Mouse (Mus musculus): ENCODE measurements around the gene Tgm4. TPM values are rescaled to one million over a fixed set of nuclear protein-coding genes. Genes with fewer than 3 reads are reported as not detected.

Gene Tgm4
- 0.36 TPM in 1 of 2 replicates, not detected in the other for polyA plus RNA-seq (2015; fragmentation: Nextera tagmentation; extraction: Ambion mirVana)

GRCm38 (mm10) chr9:123034426-123034825 is at the start of gene Tgm4:
Gene Tgm4 (plus strand): TSS chr9:123034726.
- Histone ChIP-seq H3K4me1 (replicated peaks; ENCODE audit: insufficient read depth, low read length) (no peaks in the 10 kb centered on the region), H3K27ac (no peak within 1 kb of the TSS), H3K9me3 (replicated peaks; ENCODE audit: low read length) (no peaks in the 10 kb centered on the region), H3K4me2 (ENCODE audit: low read length) (no peak within 1 kb of the TSS), H3K9ac (ENCODE audit: low read depth, low read length) (no peak within 1 kb of the TSS), H3K4me3 (replicated peaks; ENCODE audit: low read depth, low read length) (no peak within 1 kb of the TSS), H3K27me3 (ENCODE audit: insufficient read depth, low read length) (no peaks in the 10 kb centered on the region), H3K36me3 (ENCODE audit: insufficient read depth, low read length) (no peaks in the 10 kb centered on the region)
- DNase-seq (ENCODE audit: low spot score) (no peak), ATAC-seq (replicated peaks; ENCODE audit: low FRiP score, low read depth) (no peak)
- TF ChIP-seq CTCF (IDR thresholded peaks at IDR 0.05; ENCODE audit: low read depth), result no peak
- WGBS, result 90% methylated on average over 4 of the region's 4 CpGs

GRCm38 (mm10) chr9:122998406-122999192 is 35.9 kb upstream of the Tgm4 start:
- 90% methylated on average over 10 of the region's 10 CpGs for WGBS
- peaks cover 37% of the 10 kb centered on the region; the same call in 1 of the 2 replicates for H3K36me3 ChIP-seq (ENCODE audit: insufficient read depth, low read length)
- TF ChIP-seq CTCF (IDR thresholded peaks at IDR 0.05; ENCODE audit: low read depth), result no peak
- no peaks in the 10 kb centered on the region for H3K9me3 ChIP-seq (replicated peaks; ENCODE audit: low read length)
- no peaks in the 10 kb centered on the region for H3K4me1 ChIP-seq (replicated peaks; ENCODE audit: insufficient read depth, low read length)
- no peak overlapping the region for H3K4me2 ChIP-seq (ENCODE audit: low read length)
- no peak overlapping the region for H3K4me3 ChIP-seq (replicated peaks; ENCODE audit: low read depth, low read length)
- ATAC-seq (replicated peaks; ENCODE audit: low FRiP score, low read depth) (no peak), DNase-seq (ENCODE audit: low spot score) (no peak)
- H3K9ac ChIP-seq (ENCODE audit: low read depth, low read length), result no peak overlapping the region
- no peak overlapping the region for H3K27ac ChIP-seq
- H3K27me3 ChIP-seq (ENCODE audit: insufficient read depth, low read length), result no peaks in the 10 kb centered on the region

GRCm38 (mm10) chr9:122999193-122999586 is 35.3 kb upstream of the Tgm4 start:
- Histone ChIP-seq H3K4me1 (replicated peaks; ENCODE audit: insufficient read depth, low read length) (no peaks in the 10 kb centered on the region), H3K4me3 (replicated peaks; ENCODE audit: low read depth, low read length) (no peak overlapping the region), H3K27ac (no peak overlapping the region), H3K9ac (ENCODE audit: low read depth, low read length) (no peak overlapping the region), H3K4me2 (ENCODE audit: low read length) (no peak overlapping the region), H3K27me3 (ENCODE audit: insufficient read depth, low read length) (no peaks in the 10 kb centered on the region), H3K36me3 (ENCODE audit: insufficient read depth, low read length) (peaks cover 41% of the 10 kb centered on the region; the same call in 1 of the 2 replicates), H3K9me3 (replicated peaks; ENCODE audit: low read length) (no peaks in the 10 kb centered on the region)
- DNase-seq (ENCODE audit: low spot score) (no peak), ATAC-seq (replicated peaks; ENCODE audit: low FRiP score, low read depth) (no peak)
- 94% methylated on average over 4 of the region's 4 CpGs for WGBS
- no peak for TF ChIP-seq CTCF (IDR thresholded peaks at IDR 0.05; ENCODE audit: low read depth)

GRCm38 (mm10) chr9:123004718-123005117 is 29.8 kb upstream of the Tgm4 start:
- DNase-seq (ENCODE audit: low spot score) (no peak), ATAC-seq (replicated peaks; ENCODE audit: low FRiP score, low read depth) (no peak)
- peaks cover 37% of the 10 kb centered on the region for H3K36me3 ChIP-seq (ENCODE audit: insufficient read depth, low read length)
- TF ChIP-seq CTCF (IDR thresholded peaks at IDR 0.05; ENCODE audit: low read depth), result no peak
- H3K9me3 ChIP-seq (replicated peaks; ENCODE audit: low read length), result no peaks in the 10 kb centered on the region
- no peak overlapping the region for H3K4me2 ChIP-seq (ENCODE audit: low read length)
- H3K9ac ChIP-seq (ENCODE audit: low read depth, low read length), result no peak overlapping the region
- WGBS, result 97% methylated on average over 2 of the region's 2 CpGs
- H3K4me1 ChIP-seq (replicated peaks; ENCODE audit: insufficient read depth, low read length), result no peaks in the 10 kb centered on the region
- no peak overlapping the region for H3K27ac ChIP-seq
- no peak overlapping the region for H3K4me3 ChIP-seq (replicated peaks; ENCODE audit: low read depth, low read length)
- no peaks in the 10 kb centered on the region for H3K27me3 ChIP-seq (ENCODE audit: insufficient read depth, low read length)

- ATAC-seq (replicated peaks; ENCODE audit: low FRiP score, low read depth) (no peak), DNase-seq (ENCODE audit: low spot score) (peak; percentile 37)
- Histone ChIP-seq H3K4me2 (ENCODE audit: low read length) (no peak overlapping the region), H3K9ac (ENCODE audit: low read depth, low read length) (no peak overlapping the region), H3K27ac (no peak overlapping the region), H3K27me3 (ENCODE audit: insufficient read depth, low read length) (no peaks in the 10 kb centered on the region), H3K4me3 (replicated peaks; ENCODE audit: low read depth, low read length) (no peak overlapping the region), H3K36me3 (ENCODE audit: insufficient read depth, low read length) (peaks cover 34% of the 10 kb centered on the region), H3K9me3 (replicated peaks; ENCODE audit: low read length) (no peaks in the 10 kb centered on the region), H3K4me1 (replicated peaks; ENCODE audit: insufficient read depth, low read length) (no peaks in the 10 kb centered on the region)
- WGBS, result 76% methylated on average over 6 of the region's 6 CpGs
- TF ChIP-seq CTCF (IDR thresholded peaks at IDR 0.05; ENCODE audit: low read depth), result peak; percentile 55; the same call in 1 of the 2 replicates
Measured at GRCm38 (mm10) chr9:123006071-123006470, 28.5 kb upstream of the Tgm4 start.

GRCm38 (mm10) chr9:123020995-123021631 is 13.4 kb upstream of the Tgm4 start, which contains the start of gene Tmem42:
Gene Tmem42 (plus strand): TSS chr9:123021326.
- WGBS, result under 1% methylated on average over 51 of the region's 69 CpGs

More at GRCm38 (mm10) chr9:123020995-123021631, 13.4 kb upstream of the Tgm4 start, which contains the start of gene Tmem42:
- 0 out of 2 replicates have a peak, but pooled peaks cover under 1% of the 10 kb centered on the region for H3K36me3 ChIP-seq (ENCODE audit: insufficient read depth, low read length)
- H3K27me3 ChIP-seq (ENCODE audit: insufficient read depth, low read length), result no peaks in the 10 kb centered on the region
- peak; percentile 99 for ATAC-seq (replicated peaks; ENCODE audit: low FRiP score, low read depth)
- DNase-seq (ENCODE audit: low spot score), result peak; percentile 95
- H3K4me1 ChIP-seq (replicated peaks; ENCODE audit: insufficient read depth, low read length), result peaks cover 3% of the 10 kb centered on the region; the same call in 1 of the 2 replicates
- H3K4me3 ChIP-seq (replicated peaks; ENCODE audit: low read depth, low read length), result peak within 1 kb of the TSS; percentile 68
- H3K9me3 ChIP-seq (replicated peaks; ENCODE audit: low read length), result no peaks in the 10 kb centered on the region
- H3K27ac ChIP-seq, result peak within 1 kb of the TSS; percentile 79
- no peak for TF ChIP-seq CTCF (IDR thresholded peaks at IDR 0.05; ENCODE audit: low read depth)
- peak within 1 kb of the TSS; percentile 77 for H3K4me2 ChIP-seq (ENCODE audit: low read length)
- H3K9ac ChIP-seq (ENCODE audit: low read depth, low read length), result peak within 1 kb of the TSS; percentile 80

Measured in kidney, postnatal 0 days (tissue).